In the genomic region with DNA sequence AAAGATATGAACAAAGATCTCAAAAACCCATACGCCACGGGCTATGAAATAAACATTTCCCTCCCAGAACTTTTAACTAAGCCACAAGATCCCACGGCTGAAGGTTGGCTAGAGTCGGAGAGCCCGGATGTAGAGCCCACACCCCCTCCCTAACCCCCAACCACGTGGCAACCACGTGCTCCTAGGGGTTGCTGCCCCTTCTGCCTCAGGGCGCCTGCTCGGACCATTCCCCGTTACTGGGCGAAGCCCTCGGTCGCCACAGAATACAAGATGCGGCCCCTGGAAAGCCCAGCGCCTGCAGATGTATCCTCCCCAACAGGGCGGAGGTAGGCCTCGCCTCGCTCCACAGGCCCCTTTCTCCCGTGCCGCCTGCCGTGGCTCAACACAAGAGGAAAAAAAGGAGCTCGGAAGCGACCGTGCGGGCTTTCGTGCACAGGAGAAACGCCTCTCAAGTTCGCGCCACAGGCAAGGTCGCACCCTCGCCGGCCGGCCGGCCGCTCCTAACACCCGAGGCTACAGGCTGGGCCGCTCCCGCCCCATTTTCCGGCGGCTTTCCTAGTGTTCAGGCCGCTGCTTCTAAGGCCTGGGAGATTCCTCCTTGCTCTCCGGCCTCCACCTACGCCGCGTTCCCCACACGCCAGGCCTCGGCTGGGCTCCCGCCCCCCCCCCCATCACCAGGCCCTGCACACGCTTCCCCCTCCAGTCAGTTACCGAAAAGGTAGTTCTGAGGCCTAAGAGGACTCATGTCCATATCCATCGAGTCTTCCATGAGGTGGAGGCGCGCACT, we compare ENCODE assay signal across 8 mouse cellular contexts. TPM values are rescaled to one million over a fixed set of nuclear protein-coding genes. Genes with fewer than 3 reads are reported as not detected.
DNase-seq lines count a peak whose midpoint lies in the region; ATAC-seq lines count a peak whose summit lies in the region.

No protein-coding gene starts in this region.

- peaks cover 6% of the 10 kb centered on the region; the same call in 1 of the 2 replicates for H3K36me3 ChIP-seq in embryonic facial prominence, embryonic 11.5 days (replicated peaks; ENCODE audit: control insufficient read depth, insufficient read depth, low read depth, low read length)
- peaks cover 22% of the 10 kb centered on the region for H3K36me3 ChIP-seq in limb, embryonic 15.5 days
- H3K36me3 ChIP-seq in midbrain, embryonic 16.5 days (ENCODE audit: control insufficient read depth, insufficient read depth, low read length), result peaks cover 14% of the 10 kb centered on the region

- ATAC-seq in embryonic facial prominence, embryonic 11.5 days (replicated peaks; ENCODE audit: insufficient number of reproducible peaks, low FRiP score, low TSS enrichment, low read depth), result peak; percentile 66
- ATAC-seq in limb, embryonic 15.5 days (ENCODE audit: insufficient number of reproducible peaks, low FRiP score, low TSS enrichment, low read depth), result peak; percentile 64
- ATAC-seq in midbrain, embryonic 16.5 days, result peak; percentile 64

- H3K9ac ChIP-seq in embryonic facial prominence, embryonic 11.5 days (replicated peaks; ENCODE audit: low read length), result peak overlapping the region; percentile 97
- peak overlapping the region; percentile 94 for H3K9ac ChIP-seq in limb, embryonic 15.5 days
- peak overlapping the region; percentile 97 for H3K9ac ChIP-seq in midbrain, embryonic 16.5 days (ENCODE audit: low read depth, low read length)

- no peaks in the 10 kb centered on the region for H3K27me3 ChIP-seq in embryonic facial prominence, embryonic 11.5 days (ENCODE audit: control insufficient read depth, insufficient read depth, low read length)
- H3K27me3 ChIP-seq in limb, embryonic 15.5 days, result no peaks in the 10 kb centered on the region
- no peaks in the 10 kb centered on the region for H3K27me3 ChIP-seq in midbrain, embryonic 16.5 days (ENCODE audit: control insufficient read depth, insufficient read depth, low read depth, low read length)

- H3K9me3 ChIP-seq in embryonic facial prominence, embryonic 11.5 days (replicated peaks; ENCODE audit: control insufficient read depth, low read length), result no peaks in the 10 kb centered on the region
- no peaks in the 10 kb centered on the region for H3K9me3 ChIP-seq in limb, embryonic 15.5 days
- H3K9me3 ChIP-seq in midbrain, embryonic 16.5 days (replicated peaks; ENCODE audit: control insufficient read depth, low read length, poor library complexity, severe bottlenecking), result no peaks in the 10 kb centered on the region

- DNase-seq in 3134 (ENCODE audit: extremely low read depth, insufficient read length, low spot score), result peak; percentile 73
- DNase-seq in adrenal gland, adult 2 months, result peak; percentile 82
- DNase-seq in embryonic facial prominence, embryonic 11.5 days (ENCODE audit: low spot score), result peak; percentile 86
- DNase-seq in heart, adult 18-20 months, result peak; percentile 66 to 74
- peak; percentile 74 for DNase-seq in kidney, adult 18-20 months
- DNase-seq in spleen, postnatal 4 days (ENCODE audit: low spot score in 2 of 2), result peak; percentile 56 to 78

- peak overlapping the region; percentile 100 for H3K4me3 ChIP-seq in embryonic facial prominence, embryonic 11.5 days (ENCODE audit: low read depth, low read length)
- H3K4me3 ChIP-seq in limb, embryonic 15.5 days, result peak overlapping the region; percentile 79
- peak overlapping the region; percentile 99 for H3K4me3 ChIP-seq in midbrain, embryonic 16.5 days (ENCODE audit: low read depth, low read length)

- WGBS in embryonic facial prominence, embryonic 11.5 days, result 2% methylated on average over 52 of the region's 53 CpGs
- 3% methylated on average over 52 of the region's 53 CpGs for WGBS in limb, embryonic 15.5 days
- 3% methylated on average over 52 of the region's 53 CpGs for WGBS in midbrain, embryonic 16.5 days

- H3K4me2 ChIP-seq in embryonic facial prominence, embryonic 11.5 days (ENCODE audit: low read depth, low read length), result peak overlapping the region; percentile 53
- H3K4me2 ChIP-seq in limb, embryonic 15.5 days, result peak overlapping the region; percentile 63
- H3K4me2 ChIP-seq in midbrain, embryonic 16.5 days (ENCODE audit: low read length), result peak overlapping the region; percentile 99

- peak overlapping the region; percentile 81 for H3K27ac ChIP-seq in embryonic facial prominence, embryonic 11.5 days (replicated peaks; ENCODE audit: low read depth, low read length)
- peak overlapping the region; percentile 87 for H3K27ac ChIP-seq in limb, embryonic 15.5 days
- peak overlapping the region; percentile 90 for H3K27ac ChIP-seq in midbrain, embryonic 16.5 days (ENCODE audit: low read length)

- H3K4me1 ChIP-seq in embryonic facial prominence, embryonic 11.5 days (ENCODE audit: control insufficient read depth, insufficient read depth, low read length), result no peaks in the 10 kb centered on the region
- H3K4me1 ChIP-seq in limb, embryonic 15.5 days, result 0 out of 2 replicates have a peak, but pooled peaks cover 5% of the 10 kb centered on the region
- H3K4me1 ChIP-seq in midbrain, embryonic 16.5 days (ENCODE audit: control insufficient read depth, insufficient read depth, low read length), result peaks cover 15% of the 10 kb centered on the region

RNA-seq across cellular contexts. Expression of gene Npm1, which starts 0.6 kb away (rescaled TPM):
- 100 to 1,000 TPM; 276 to 325 TPM for total RNA-seq in adrenal gland, adult 2 months (2021)
- 6.8 and 9.0 TPM in 2 replicates for polyA plus RNA-seq in adrenal gland, adult 2 months (2012; rRNA removed)
- polyA plus RNA-seq in embryonic facial prominence, embryonic 11.5 days (2014; fragmentation: Nextera tagmentation; extraction: Ambion mirVana), result 1,326 and 1,437 TPM in 2 replicates
- 100 to 1,000 TPM; 151 to 158 TPM for total RNA-seq in heart, adult 18-20 months (2021)
- 706 and 898 TPM in 2 replicates for polyA plus RNA-seq in limb, embryonic 15.5 days (2015; fragmentation: Nextera tagmentation; extraction: Ambion mirVana)
- 349 and 380 TPM in 2 replicates for polyA plus RNA-seq in midbrain, embryonic 16.5 days (2015; fragmentation: Nextera tagmentation; extraction: Ambion mirVana)

RNA-seq across cellular contexts. Expression of gene Fgf18, which starts 15.2 kb away (rescaled TPM):
- total RNA-seq in adrenal gland, adult 2 months (2021), result 1 to 10 TPM; 2.4 to 2.5 TPM
- 0.36 and 0.87 TPM in 2 replicates for polyA plus RNA-seq in adrenal gland, adult 2 months (2012; rRNA removed)
- 4.0 and 5.1 TPM in 2 replicates for polyA plus RNA-seq in embryonic facial prominence, embryonic 11.5 days (2014; fragmentation: Nextera tagmentation; extraction: Ambion mirVana)
- total RNA-seq in heart, adult 18-20 months (2021), result 1 to 10 TPM; 3.8 to 4.1 TPM
- 14.5 and 18.4 TPM in 2 replicates for polyA plus RNA-seq in limb, embryonic 15.5 days (2015; fragmentation: Nextera tagmentation; extraction: Ambion mirVana)
- 2.7 and 4.8 TPM in 2 replicates for polyA plus RNA-seq in midbrain, embryonic 16.5 days (2015; fragmentation: Nextera tagmentation; extraction: Ambion mirVana)

RNA-seq across cellular contexts. Expression of gene Tlx3, which starts 41.0 kb away (rescaled TPM):
- total RNA-seq in adrenal gland, adult 2 months (2021), result under 1 TPM in 1 of 2 experiments, not detected in 1; 0.38 TPM
- polyA plus RNA-seq in adrenal gland, adult 2 months (2012; rRNA removed), result 0.23 and 0.51 TPM in 2 replicates
- 6.0 and 7.4 TPM in 2 replicates for polyA plus RNA-seq in embryonic facial prominence, embryonic 11.5 days (2014; fragmentation: Nextera tagmentation; extraction: Ambion mirVana)
- total RNA-seq in heart, adult 18-20 months (2021), result not detected
- polyA plus RNA-seq in limb, embryonic 15.5 days (2015; fragmentation: Nextera tagmentation; extraction: Ambion mirVana), result not detected in 2 replicates
- 0.85 and 0.89 TPM in 2 replicates for polyA plus RNA-seq in midbrain, embryonic 16.5 days (2015; fragmentation: Nextera tagmentation; extraction: Ambion mirVana)

Comparison
In these comparisons a context has a peak if more than half of its experiments do, and no peak if none do; other contexts are left out.
1. Peak in every context shown above with its lines: DNase-seq, ATAC-seq, H3K4me3 ChIP-seq and H3K27ac ChIP-seq.
2. RNA of gene Npm1, which starts 0.6 kb away (polyA plus RNA-seq): 1,326 to 1,437 TPM in embryonic facial prominence, embryonic 11.5 days, 706 to 898 TPM in limb, embryonic 15.5 days and 349 to 380 TPM in midbrain, embryonic 16.5 days; 6.8 to 9.0 TPM in adrenal gland, adult 2 months; every median in the first group is over 10 times any median in the second.